ENCODE assay signal across 7 mouse cellular contexts in the genomic region with DNA sequence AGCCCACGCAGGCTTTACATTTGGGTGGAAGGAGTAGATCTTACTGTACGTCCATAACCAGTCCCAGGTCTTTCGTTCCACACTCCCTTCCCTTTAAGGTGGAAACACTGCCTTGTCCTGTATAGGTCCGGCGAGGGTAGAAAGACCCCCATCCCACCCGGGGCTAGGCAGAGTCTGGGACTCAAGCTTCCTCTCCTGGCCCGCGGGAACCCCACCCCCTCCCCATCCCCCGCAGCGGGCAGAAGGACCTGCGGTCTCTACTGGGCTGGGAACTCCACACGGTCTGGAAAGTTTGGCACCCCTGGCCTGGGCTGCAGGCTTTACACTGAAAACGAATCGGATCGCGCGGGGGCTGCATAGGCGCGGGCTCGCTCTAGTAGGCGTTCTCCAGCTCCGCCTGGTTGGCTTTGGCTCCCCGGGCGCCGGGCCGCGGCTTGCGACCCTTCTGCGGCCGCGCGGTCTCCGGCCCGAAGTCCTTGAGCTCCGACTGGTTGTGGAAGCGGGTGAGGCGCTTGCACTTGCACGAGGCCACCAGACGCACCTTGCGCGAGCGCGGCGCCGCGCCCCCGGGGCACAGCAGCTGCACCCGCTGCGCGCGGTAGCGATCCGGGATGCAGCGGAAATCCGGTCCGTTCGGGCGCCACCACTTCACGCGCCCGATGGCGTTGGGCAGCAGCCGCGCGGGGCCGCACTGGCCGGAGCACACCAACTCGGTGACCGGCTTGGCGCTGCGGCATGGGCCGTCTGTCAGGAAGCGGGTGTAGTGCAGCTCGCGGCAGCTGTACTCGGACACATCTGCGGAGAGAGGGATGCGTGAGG. TPM values are rescaled to one million over a fixed set of nuclear protein-coding genes. Genes with fewer than 3 reads are reported as not detected.
DNase-seq lines count a peak whose midpoint lies in the region; ATAC-seq lines count a peak whose summit lies in the region.

No protein-coding gene starts in this region.

- under 1% methylated on average over 78 of the region's 78 CpGs for WGBS in heart, embryonic 16.5 days
- under 1% methylated on average over 78 of the region's 78 CpGs for WGBS in liver, embryonic 12.5 days (ENCODE audit: insufficient replicate concordance)

- no peaks in the 10 kb centered on the region for H3K36me3 ChIP-seq in heart, embryonic 16.5 days (ENCODE audit: control insufficient read depth, insufficient read depth)
- no peaks in the 10 kb centered on the region for H3K36me3 ChIP-seq in liver, embryonic 12.5 days

- H3K27me3 ChIP-seq in heart, embryonic 16.5 days (ENCODE audit: control insufficient read depth, insufficient read depth, low read length): peaks cover 53% of the 10 kb centered on the region
- peaks cover 98% of the 10 kb centered on the region for H3K27me3 ChIP-seq in liver, embryonic 12.5 days (replicated peaks)

- peak; percentile 19 for DNase-seq in ovary, postnatal 36 days (ENCODE audit: low spot score)
- DNase-seq in ovary, adult 18-20 months (ENCODE audit: low spot score): no peak
- DNase-seq in embryo, embryonic 11 days: peak; percentile 77
- DNase-seq in retina, postnatal 7 days (ENCODE audit: low read depth, low spot score): peak; percentile 40
- DNase-seq in yolk sac, embryonic 10.5 days (ENCODE audit: low spot score): no peak

- H3K9me3 ChIP-seq in heart, embryonic 16.5 days (replicated peaks; ENCODE audit: control insufficient read depth, low read length): no peaks in the 10 kb centered on the region
- no peaks in the 10 kb centered on the region for H3K9me3 ChIP-seq in liver, embryonic 12.5 days (replicated peaks)

- H3K4me1 ChIP-seq in heart, embryonic 16.5 days (ENCODE audit: control insufficient read depth, insufficient read depth, low read length): peaks cover 21% of the 10 kb centered on the region
- peaks cover 9% of the 10 kb centered on the region for H3K4me1 ChIP-seq in liver, embryonic 12.5 days

- peak overlapping the region; percentile 66 for H3K4me3 ChIP-seq in heart, embryonic 16.5 days (ENCODE audit: low read length)
- peak overlapping the region; percentile 47 for H3K4me3 ChIP-seq in liver, embryonic 12.5 days

- H3K4me2 ChIP-seq in heart, embryonic 16.5 days (ENCODE audit: low read depth, low read length): peak overlapping the region; percentile 93
- H3K4me2 ChIP-seq in liver, embryonic 12.5 days: peak overlapping the region; percentile 67

- peak overlapping the region; percentile 70 for H3K9ac ChIP-seq in heart, embryonic 16.5 days (ENCODE audit: low read length)
- H3K9ac ChIP-seq in liver, embryonic 12.5 days: peak overlapping the region; percentile 12; the same call in 1 of the 2 replicates

- peak; percentile 25; the same call in 1 of the 2 replicates for ATAC-seq in heart, embryonic 16.5 days (replicated peaks; ENCODE audit: extremely low read depth, insufficient read depth, low FRiP score)
- ATAC-seq in liver, embryonic 12.5 days: no peak

- peak overlapping the region; percentile 4 for H3K27ac ChIP-seq in heart, embryonic 16.5 days (ENCODE audit: low read length)
- H3K27ac ChIP-seq in liver, embryonic 12.5 days: no peak overlapping the region

RNA-seq across cellular contexts. Expression of gene Sost, which starts 3.1 kb away (rescaled TPM):
- polyA plus RNA-seq in heart, embryonic 16.5 days (2015; fragmentation: Nextera tagmentation; extraction: Ambion mirVana): 2.3 and 2.4 TPM in 2 replicates
- 0.10 TPM in 2 replicates for polyA plus RNA-seq in liver, embryonic 12.5 days (2016; fragmentation: Nextera tagmentation; extraction: Ambion mirVana)

RNA-seq across cellular contexts. Expression of gene Cfap97d1, which starts 20.4 kb away (rescaled TPM):
- polyA plus RNA-seq in heart, embryonic 16.5 days (2015; fragmentation: Nextera tagmentation; extraction: Ambion mirVana): not detected in 2 replicates
- not detected in 2 replicates for polyA plus RNA-seq in liver, embryonic 12.5 days (2016; fragmentation: Nextera tagmentation; extraction: Ambion mirVana)

RNA-seq across cellular contexts. Expression of gene Dusp3, which starts 23.1 kb away (rescaled TPM):
- polyA plus RNA-seq in heart, embryonic 16.5 days (2015; fragmentation: Nextera tagmentation; extraction: Ambion mirVana): 57.3 and 58.8 TPM in 2 replicates
- 12.9 and 13.4 TPM in 2 replicates for polyA plus RNA-seq in liver, embryonic 12.5 days (2016; fragmentation: Nextera tagmentation; extraction: Ambion mirVana)

Comparison
In these comparisons a context has a peak if more than half of its experiments do, and no peak if none do; other contexts are left out.
1. DNase-seq: peak in ovary, postnatal 36 days (single experiment), embryo, embryonic 11 days (single experiment) and retina, postnatal 7 days (single experiment); none in ovary, adult 18-20 months (single experiment) and yolk sac, embryonic 10.5 days (single experiment).